In the genomic region with DNA sequence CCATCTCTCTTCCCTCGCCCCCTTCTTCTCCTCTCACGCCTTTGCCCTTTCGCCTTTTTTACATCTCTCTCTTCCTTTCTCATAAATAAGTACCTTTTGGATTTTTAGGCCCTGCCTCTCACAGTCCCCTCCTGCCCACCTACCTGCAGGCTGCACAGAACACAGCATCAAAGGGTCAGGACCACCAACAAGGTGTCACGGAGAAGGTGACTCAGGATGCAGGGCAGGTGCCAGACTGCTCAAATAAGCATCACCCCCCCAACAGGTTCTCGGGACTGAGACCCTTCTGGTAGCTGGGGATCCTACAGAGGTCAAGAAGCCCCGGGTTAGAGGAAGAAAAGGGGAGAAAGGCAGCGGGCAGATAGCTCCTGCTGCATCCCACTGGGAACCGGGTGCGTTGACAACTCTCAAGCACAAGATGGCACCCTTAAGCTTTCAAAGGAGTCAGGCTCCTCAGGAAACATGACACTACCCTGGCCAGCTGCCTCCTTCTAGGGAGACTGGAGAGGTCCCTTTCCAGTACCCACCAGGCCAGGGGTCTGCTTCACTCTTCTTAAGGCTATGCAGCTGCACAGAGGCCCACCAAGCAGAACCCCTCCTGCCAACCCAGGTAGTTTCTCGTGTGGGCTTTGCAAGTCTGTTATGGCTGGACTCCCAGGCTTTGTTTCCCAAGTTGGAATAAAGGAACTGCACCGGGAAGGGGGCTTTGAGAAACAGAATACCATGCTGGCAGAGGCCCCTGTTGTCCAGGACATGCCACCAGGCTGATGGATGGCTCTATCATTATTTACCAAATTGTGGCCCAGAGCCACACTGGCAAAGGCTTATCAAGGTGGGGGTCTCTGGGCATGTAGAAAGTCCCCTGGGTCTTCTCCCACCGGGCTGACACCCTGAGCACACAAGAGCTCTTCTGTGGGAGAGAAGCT, we compare ENCODE assay signal across 8 mouse cellular contexts.
DNase-seq lines count a peak whose midpoint lies in the region; ATAC-seq and TF ChIP-seq lines count a peak whose summit lies in the region.

No protein-coding gene starts in this region.

- H3K9me3 ChIP-seq in hindbrain, embryonic 11.5 days (ENCODE audit: control insufficient read depth, low read length), result no peaks in the 10 kb centered on the region
- no peaks in the 10 kb centered on the region for H3K9me3 ChIP-seq in lung, embryonic 14.5 days (ENCODE audit: low read depth, low read length)

- H3K4me2 ChIP-seq in hindbrain, embryonic 11.5 days (replicated peaks; ENCODE audit: low read depth, low read length), result no peak overlapping the region
- H3K4me2 ChIP-seq in lung, embryonic 14.5 days, result no peak overlapping the region

- H3K36me3 ChIP-seq in hindbrain, embryonic 11.5 days (ENCODE audit: control insufficient read depth, insufficient read depth, low read length), result no peaks in the 10 kb centered on the region
- H3K36me3 ChIP-seq in lung, embryonic 14.5 days (ENCODE audit: insufficient read depth), result no peaks in the 10 kb centered on the region

- H3K27ac ChIP-seq in hindbrain, embryonic 11.5 days (ENCODE audit: low read depth, low read length), result no peak overlapping the region
- H3K27ac ChIP-seq in lung, embryonic 14.5 days (ENCODE audit: low read depth), result no peak overlapping the region

- H3K4me1 ChIP-seq in hindbrain, embryonic 11.5 days (replicated peaks; ENCODE audit: control insufficient read depth, insufficient read depth, low read length), result no peaks in the 10 kb centered on the region
- no peaks in the 10 kb centered on the region for H3K4me1 ChIP-seq in lung, embryonic 14.5 days (ENCODE audit: insufficient read depth)

- H3K9ac ChIP-seq in hindbrain, embryonic 11.5 days (ENCODE audit: low read depth, low read length), result 0 out of 2 replicates have a peak overlapping the region, but pooled peaks have one; percentile 24
- no peak overlapping the region for H3K9ac ChIP-seq in lung, embryonic 14.5 days

- peak; percentile 75 for ATAC-seq in hindbrain, embryonic 11.5 days (ENCODE audit: low FRiP score)
- ATAC-seq in lung, embryonic 14.5 days (ENCODE audit: insufficient read depth), result peak; percentile 88; the same call in 1 of the 2 replicates

- no peak overlapping the region for H3K4me3 ChIP-seq in hindbrain, embryonic 11.5 days (ENCODE audit: low read depth, low read length)
- no peak overlapping the region for H3K4me3 ChIP-seq in lung, embryonic 14.5 days (ENCODE audit: low read depth, low read length)

- 40% methylated on average over 12 of the region's 12 CpGs for WGBS in hindbrain, embryonic 11.5 days
- WGBS in lung, embryonic 14.5 days, result 32% methylated on average over 12 of the region's 12 CpGs

- TF ChIP-seq CTCF in lung, embryonic 14.5 days (IDR thresholded peaks at IDR 0.05; ENCODE audit: low read depth), result peak; percentile 86

- peak; percentile 22 for DNase-seq in WW6 (ENCODE audit: low read depth, low spot score)
- DNase-seq in cerebellum, adult 9-11 months, result peak; percentile 14
- peak; percentile 85 for DNase-seq in forelimb bud, embryonic 11.5 days (ENCODE audit: low read depth, low spot score)
- peak; percentile 87 for DNase-seq in hindbrain, embryonic 11.5 days (ENCODE audit: low spot score)
- peak; percentile 88 to 89 for DNase-seq in layer of hippocampus, postnatal 10 days (ENCODE audit: low spot score in 2 of 2)
- peak; percentile 94 for DNase-seq in lung, embryonic 14.5 days
- peak; percentile 70 for DNase-seq in ovary, postnatal 36 days (ENCODE audit: low spot score)
- no peak for DNase-seq in c-Kit-positive CD71-positive TER-119-positive erythroid progenitor cells, embryonic 14.5 days (ENCODE audit: low spot score)

- H3K27me3 ChIP-seq in hindbrain, embryonic 11.5 days (ENCODE audit: control insufficient read depth, insufficient read depth, low read length), result no peaks in the 10 kb centered on the region
- no peaks in the 10 kb centered on the region for H3K27me3 ChIP-seq in lung, embryonic 14.5 days (ENCODE audit: insufficient read depth, low read length)
